Mouse (Mus musculus): ENCODE measurements at regions not wholly inside any gene's neighbourhood (a gene's known extent, or its start where the extent isn't known, plus 50 kb on each side); places are given as distances from the start of the nearest gene placed in this dataset. TPM values are rescaled to one million over a fixed set of nuclear protein-coding genes. Genes with fewer than 3 reads are reported as not detected.
"Not testable (repeated sequence)": the region's sequence is repeated elsewhere in the genome, so short reads cannot be mapped to it uniquely, and the experiment has no call there.

DNA sequence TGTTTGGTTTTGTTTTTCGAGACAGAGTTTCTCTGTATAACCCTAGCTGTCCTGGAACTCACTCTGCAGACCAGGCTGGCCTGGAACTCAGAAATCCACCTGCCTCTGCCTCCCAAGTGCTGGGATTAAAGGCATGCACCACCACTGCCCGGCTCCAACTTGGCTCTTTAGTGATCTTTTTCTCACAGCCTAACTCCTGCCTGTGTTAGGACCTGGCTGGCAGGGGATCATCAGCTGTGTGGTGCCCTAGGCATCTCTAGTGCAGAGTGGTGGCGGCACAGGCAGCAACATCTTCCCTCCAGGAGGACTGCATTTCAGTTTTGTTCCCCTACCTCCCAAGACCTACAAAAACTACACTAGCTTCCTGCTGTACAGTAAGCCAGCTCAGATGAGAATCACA, 54.4 kb upstream of the Spon1 start:
- not testable (repeated sequence) for H3K27me3 ChIP-seq (ENCODE audit: control insufficient read depth, insufficient read depth, low read length); H3K4me2 ChIP-seq (ENCODE audit: low read depth, low read length); H3K4me1 ChIP-seq (ENCODE audit: control insufficient read depth, insufficient read depth, low read length); H3K36me3 ChIP-seq (ENCODE audit: control insufficient read depth, insufficient read depth); ATAC-seq (replicated peaks; ENCODE audit: extremely low read depth, insufficient read depth, low FRiP score); H3K27ac ChIP-seq (ENCODE audit: low read length); H3K9me3 ChIP-seq (replicated peaks; ENCODE audit: control insufficient read depth, low read length); H3K9ac ChIP-seq (ENCODE audit: low read length); H3K4me3 ChIP-seq (ENCODE audit: low read length)
- 79% methylated on average over 3 of the region's 3 CpGs for WGBS

Small RNA genes lying in the stretch of these regions (microRNA-seq; reads per million reads assigned to microRNA genes)
- gene Gm23700 = not detected

Data from heart, embryonic 16.5 days (tissue).